Mouse (Mus musculus) cerebral cortex, adult 2 months (tissue): ENCODE data around the gene Pik3cd.

Source experiments
- WGBS: fragments of 180-500 bp; shearing (Covaris S2); methylation state at CpG from one replicate; pipeline ENCODE4 v1.1.7; 2018; 5-methylcytosine and 5-hydroxymethylcytosine counted together

Pik3cd gene

DNA sequence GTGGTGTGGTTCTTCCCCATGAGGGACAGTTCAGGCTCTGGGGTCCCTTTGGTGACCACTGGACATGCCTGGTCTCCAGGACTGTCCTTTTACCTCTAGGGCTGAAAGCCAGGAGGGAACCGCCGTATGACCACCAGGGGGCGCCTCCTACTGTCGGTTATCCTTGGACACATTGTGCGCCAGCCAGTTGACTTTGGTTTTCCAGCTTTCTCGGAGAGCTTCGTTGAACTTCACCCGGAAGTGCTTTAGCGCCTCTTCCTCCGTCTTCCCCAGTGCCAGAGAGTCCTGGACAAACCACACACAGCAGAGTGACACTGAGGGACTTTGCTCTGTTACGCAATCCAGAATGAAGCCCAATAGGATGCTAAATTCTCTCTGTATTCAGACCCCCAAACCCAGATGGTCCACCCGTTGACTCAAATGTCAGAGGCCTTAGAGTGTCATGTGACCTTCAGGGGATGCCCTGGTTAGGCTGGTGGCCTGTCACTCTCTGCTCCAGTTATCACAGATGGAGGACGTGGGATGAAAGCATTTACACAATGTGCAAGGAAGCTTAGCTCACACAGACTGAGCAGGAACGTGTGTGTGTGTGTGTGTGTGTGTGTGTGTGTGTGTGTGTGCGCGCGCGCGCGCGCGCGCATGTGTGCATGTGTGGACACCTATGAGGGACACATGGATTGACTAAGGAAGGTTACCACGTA, 51.7 kb downstream of the Pik3cd start:
- 48% methylated on average over 24 of the region's 24 CpGs for WGBS

DNA sequence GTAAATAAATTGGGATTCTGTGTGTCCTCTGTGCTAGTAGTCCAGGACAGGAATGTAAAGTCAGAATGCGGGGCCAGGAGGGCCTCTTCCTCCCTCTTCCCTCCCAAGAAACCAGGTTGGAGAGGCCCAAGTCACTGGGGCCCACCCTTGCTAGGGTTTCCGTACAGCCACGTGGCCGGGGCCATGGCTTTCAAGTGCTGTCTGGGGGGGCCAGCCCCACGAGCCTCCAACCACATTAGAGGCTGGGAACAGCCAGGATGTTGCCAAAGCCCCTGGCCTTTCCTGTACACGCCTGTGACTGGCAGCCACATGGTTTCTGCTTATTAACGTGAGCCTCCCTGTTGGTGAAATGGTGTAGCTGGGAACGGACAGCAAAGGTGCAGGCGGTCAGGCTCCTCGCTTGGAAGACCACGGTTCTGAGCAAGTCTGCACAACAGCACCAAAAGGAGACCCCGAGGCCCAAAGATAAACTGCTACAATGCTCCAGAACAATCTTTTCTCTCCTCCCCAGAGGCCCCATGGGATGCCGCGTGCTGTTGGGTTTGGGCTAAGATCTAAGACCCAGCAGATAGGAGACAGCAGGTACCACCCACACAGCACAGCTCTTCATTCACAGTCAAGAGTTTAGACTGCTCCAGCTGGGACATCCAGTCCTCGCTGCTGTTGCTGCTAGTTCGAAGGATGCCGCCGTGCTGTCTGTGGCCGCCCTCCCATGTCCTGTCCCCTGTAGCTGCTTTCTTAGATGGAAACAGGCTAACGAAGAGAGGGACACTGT, 54.2 kb downstream of the Pik3cd start:
- 62% methylated on average over 20 of the region's 20 CpGs for WGBS

DNA sequence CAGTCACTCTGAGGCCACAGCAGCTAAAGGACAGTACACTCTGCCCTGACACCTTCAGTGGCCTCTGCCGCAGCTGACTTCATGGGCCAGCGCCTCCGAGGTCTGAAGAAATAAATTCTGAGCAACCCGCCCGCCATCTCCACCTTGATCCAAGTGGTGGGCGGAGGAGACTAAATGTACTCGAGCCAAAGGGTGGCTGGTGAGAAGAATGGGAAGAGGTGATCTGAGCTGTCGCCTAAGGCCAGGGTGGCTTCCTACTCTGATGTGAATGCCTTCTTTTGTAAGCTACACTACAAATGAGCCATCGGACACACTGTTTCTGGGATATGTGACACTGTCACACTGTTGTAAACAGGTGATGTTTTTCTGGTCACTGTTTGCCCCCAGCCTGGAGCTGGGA, 56.6 kb downstream of the Pik3cd start:
- WGBS: 66% methylated on average over 9 of the region's 9 CpGs

DNA sequence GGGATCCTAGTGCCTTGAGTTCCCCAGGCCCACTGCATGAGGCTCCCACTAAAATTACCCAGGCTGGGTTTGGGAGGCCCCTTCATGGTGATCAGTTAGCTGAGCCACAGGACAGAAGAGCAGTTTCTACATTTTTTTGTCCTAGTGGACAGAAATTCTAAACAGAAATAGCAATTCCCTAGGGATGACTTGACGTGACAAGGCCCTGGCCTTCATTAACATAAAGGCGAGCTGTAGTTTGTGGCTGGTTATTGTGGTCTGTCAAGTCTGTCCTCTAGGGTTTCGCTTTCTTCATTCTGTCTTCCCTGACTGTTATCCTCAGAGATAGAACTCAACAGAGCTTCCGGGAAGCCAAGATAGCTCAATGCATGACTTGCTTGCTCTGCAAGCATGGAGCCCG, 60.4 kb downstream of the Pik3cd start:
- WGBS: 83% methylated on average over 5 of the region's 5 CpGs

DNA sequence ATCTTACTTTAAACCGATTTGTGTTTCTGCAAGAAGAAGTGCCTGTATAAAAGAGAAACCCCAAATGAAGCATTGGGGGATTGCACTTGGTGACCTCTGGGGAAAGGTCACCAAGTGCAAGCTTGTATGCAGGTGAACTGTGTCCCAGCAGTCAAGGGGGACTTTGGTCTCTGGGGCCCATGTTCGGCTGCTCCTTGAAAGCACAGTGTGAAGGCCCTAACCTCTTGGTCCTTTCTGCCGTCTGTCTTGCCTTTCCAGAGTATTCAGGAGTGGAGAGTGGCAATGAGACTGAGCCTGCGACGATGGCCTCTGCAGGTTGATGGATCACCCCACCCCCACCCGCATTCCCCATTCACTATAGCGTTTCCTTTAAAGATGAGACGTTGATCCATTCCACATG, 61.0 kb downstream of the Pik3cd start:
- 81% methylated on average over 8 of the region's 8 CpGs for WGBS

DNA sequence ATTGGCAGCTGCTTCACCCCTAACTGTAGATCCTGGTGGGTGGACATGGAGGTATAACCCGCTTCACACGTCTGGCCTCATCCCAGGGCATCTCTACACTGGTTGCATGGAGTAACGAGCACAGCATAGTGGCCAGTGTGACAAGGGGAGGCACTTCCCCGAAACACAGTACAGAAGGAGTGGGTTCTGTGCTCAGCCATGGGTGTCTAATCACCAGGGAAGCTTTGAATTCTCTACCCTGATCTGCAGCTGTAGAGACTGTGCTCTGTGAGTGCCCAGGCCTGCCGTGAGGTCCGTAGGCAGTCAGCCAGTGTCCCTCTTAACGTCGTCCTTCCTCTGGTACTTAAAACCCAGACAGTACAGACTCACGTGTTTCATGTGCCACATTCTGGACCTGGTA, 61.5 kb downstream of the Pik3cd start:
- WGBS: 64% methylated on average over 9 of the region's 9 CpGs

DNA sequence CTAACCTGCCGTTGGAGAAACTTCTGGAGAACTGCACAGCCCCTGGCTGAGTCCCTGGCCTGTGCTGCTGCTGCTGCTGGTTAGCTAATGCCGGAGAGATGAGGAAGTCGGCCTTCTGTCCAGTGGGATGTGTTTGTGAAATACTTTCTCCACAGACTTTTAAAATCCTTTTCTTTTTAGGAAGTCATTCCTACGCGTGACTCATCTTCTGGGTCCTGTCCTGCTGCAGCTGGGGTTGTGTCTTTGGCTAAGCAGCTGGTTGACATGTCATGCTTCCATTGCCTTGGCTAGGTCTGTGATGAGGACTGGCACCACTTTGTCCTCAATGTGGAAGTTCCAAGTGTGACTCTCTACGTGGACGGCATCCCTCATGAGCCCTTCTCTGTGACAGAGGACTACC, 64.4 kb downstream of the Pik3cd start:
- WGBS: 46% methylated on average over 7 of the region's 7 CpGs

DNA sequence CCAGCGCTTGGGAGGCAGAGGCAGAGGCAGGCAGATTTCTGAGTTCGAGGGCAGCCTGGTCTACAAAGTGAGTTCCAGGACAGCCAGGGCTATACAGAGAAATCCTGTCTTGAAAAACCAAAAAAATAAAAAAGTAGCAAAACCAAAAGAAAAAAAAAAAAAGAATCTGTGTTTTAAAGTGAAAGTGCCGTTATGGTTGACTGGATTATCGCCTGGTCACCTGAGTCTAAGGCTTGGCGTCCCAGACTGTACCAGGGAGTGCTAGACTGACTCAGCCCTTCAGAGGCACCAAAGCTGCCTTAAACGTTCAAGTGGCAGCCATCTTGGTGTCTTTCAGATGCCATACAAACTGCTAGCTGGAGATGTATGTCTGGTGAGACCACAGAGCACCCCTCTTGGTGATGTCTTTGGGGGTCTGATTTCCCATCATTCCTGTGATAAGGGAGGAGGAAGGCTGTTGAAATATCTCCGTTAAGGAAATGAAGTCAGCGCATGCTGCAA, 66.4 kb downstream of the Pik3cd start:
- 85% methylated on average over 8 of the region's 8 CpGs for WGBS

DNA sequence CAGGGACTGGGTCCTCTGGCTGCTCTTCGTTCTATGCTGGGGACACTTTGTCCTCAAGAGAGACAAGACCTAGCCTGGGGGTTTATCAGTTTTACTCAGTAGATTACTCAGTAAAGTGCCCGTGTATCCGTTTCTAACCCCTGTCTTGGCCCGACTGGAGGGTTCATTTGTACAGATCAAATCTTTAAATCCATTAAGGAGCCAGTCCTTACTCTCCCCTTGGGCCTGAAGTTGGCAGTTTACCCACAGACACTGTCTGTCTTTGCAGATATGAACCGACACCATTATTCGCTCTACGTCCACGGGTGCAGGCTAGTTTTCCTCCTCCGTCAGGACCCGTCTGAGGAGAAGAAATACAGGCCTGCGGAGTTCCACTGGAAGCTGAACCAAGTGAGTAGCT, 67.4 kb downstream of the Pik3cd start:
- 96% methylated on average over 11 of the region's 11 CpGs for WGBS

DNA sequence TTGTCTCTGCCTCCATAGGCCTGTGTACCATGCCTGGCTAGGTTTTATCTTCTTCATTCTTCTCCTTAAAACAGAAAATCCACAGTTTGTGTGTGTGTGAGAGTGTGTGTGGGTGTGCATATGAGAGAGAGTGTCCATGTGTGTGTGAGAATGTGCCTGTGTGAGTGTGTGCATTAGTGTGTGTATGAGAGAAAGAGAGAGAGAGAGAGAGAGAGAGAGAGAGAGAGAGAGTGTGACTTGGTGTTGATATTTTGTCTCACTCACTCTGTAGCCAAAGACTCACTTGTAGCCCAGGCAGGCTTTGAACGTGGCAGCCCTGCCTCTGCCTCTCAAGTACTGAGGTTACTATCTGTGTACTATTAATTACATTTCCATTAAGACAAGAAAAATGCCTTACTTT, 68.2 kb downstream of the Pik3cd start:
- WGBS: 47% methylated on average over 1 of the region's 1 CpGs

DNA sequence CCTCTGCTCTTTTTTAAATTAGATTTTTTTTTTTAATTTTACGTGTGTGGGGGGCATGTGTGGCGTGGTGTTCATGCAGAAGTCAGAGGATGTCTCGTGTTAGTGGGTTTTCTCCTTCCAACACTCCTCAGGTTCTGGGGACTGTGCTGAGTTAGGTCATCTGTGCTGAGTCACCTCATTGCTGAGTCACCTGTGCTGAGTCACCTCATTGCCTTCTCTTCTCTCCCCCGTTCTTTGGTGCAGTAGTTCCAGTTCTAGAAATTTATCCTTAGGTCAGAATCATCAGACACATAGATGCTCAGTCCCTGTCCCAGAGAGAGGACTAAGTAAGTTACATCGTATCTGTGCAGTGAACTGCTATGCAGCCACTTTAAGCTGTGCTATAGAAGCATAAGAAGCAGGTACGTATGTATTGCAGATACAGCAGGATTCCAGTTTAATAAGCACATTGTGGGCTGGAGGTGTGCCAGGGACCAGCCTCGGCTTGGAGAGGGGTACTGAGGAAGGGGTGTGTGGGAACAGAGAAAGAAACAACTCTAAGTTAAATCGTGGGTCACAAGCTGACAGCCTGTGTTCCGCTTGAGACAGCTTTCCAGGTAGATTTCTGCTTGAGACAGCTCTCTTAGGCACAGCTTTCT, 69.6 kb downstream of the Pik3cd start:
- 52% methylated on average over 9 of the region's 9 CpGs for whole genome bisulfite sequencing

DNA sequence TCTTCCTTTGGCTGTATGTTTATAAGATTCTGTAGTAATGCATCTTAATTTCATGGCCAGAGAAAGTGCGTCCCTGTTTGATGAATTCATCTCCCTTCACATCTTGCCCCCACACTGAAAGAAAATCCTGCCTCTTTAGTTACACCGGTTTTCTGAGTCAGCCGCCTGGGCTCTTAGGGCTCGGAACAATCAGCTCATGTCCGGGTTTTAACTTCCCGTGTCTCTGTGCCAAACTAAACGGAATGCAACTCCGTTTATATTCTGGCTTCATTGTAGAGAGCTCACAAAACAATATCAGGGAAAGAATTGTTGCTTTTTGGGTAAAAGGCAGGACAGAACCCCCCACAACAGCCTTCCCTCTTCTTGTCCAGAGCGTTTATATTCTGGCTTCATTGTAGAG, 73.6 kb downstream of the Pik3cd start:
- 22% methylated on average over 9 of the region's 9 CpGs for WGBS

DNA sequence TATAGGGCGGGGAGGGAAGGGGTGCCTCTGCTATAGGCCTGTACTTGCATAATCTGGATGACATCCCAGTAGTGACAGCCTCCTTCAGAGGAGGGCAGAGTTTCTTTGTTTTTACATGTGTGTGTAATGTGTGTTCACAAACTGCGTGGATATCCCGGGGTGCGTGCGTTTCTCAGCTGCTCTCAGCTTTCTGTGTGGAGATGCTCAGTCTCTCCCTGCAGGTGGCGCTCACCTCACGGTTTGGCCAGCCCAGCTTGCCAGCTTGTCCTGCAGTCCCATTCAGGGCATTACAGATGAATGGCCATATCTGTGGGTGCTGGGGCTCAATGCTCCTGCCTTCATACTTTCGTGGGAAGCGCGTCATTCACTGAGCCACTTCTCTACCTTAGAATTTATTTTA, 74.0 kb downstream of the Pik3cd start:
- 37% methylated on average over 10 of the region's 10 CpGs for WGBS

DNA sequence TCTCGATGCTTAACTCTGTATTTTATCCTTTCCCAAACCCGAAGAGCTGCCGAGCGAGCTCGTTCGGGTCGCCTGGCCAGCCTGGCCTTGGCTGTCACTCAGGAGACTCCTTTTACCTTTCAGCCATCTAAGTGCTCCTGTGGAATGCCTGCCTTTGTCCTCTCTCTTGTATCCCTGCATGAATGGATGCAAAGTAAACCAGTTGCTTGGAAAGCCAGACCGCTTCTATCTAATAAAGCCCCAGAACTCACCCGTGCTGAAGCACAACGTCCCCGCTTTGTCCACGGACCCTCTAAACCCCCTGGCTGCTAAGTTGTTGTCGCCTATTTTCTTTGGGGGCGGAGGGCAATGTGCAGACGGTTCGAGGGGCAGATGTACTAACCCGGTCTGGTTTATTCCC, 75.6 kb downstream of the Pik3cd start:
- WGBS: 45% methylated on average over 17 of the region's 17 CpGs

DNA sequence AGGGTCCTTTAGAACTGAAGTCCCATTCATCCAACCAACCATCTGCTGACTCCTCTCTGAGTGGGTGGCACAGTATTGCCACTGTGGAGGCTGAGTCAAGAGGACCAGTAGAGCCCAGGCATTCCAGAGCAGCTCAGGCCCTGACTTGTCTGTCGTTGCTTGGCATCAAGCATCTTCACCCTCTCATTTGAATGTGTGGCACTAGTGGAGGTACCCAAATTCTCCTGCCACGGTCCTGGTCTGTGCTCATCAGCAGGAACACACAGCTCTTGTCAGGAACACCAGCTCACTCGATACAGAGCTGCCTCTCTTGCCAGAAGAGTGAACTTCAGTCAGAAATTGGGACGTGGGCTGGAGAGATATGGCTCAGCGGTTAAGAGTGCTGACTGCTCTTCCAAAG, 78.7 kb downstream of the Pik3cd start:
- WGBS: 57% methylated on average over 5 of the region's 5 CpGs

DNA sequence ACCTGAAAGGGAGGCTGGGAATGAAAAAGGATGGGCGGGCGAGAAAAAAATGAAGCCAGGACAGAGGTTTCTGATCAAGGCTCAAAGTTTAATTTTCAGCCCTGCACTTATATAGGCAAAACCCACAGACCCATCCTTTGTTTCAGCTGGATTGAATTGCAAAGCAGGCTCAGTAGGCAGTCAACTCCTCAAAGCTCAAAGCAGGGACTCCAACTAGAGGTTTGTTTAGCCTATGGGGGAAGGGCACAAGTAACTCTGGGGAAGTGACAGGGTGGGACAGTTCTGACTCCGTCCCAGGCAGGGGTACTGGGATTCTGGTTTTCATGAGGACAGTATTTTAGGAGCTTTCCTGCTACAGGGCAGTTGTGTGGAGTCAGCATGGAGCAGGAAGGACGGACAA, 81.1 kb downstream of the Pik3cd start:
- whole genome bisulfite sequencing: 65% methylated on average over 4 of the region's 4 CpGs

DNA sequence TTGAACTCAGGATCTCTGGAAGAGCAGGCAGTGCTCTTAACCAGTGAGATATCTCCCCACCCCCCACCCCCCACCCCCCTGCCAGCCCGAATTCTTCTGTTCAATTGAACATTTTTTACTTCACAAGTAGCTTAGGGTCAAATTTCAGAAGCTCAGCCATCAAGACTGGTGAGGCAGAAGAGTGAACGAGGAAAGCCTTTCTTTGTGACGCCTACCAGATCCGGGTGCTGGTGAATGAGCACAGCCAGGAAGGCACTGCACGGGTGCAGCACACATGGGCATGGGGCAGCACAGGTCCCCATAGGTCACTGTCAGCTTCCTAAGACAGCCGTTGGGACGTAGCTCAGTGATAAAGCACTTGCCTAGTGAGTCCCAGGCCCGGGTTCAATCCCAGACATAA, 82.4 kb downstream of the Pik3cd start:
- whole genome bisulfite sequencing: 55% methylated on average over 8 of the region's 8 CpGs

DNA sequence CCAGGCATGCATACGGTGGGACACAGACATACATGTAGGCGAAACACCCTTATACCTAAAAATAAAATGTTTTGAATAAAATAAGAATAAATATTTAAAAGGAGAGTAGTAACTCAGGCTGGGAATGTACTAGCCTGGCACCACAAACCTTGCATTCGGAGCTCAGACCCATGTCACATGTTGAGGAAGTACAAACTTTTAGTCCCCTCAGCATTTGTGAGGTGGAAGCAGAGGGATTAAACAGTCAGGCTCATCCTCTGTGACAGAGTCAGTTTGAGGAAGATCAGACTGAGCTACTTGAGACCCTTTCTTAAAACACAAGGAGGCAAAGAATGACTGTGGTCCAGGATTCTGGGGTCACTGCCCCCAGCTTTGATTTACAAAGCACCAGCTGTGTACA, 85.4 kb downstream of the Pik3cd start:
- WGBS: 63% methylated on average over 3 of the region's 3 CpGs

DNA sequence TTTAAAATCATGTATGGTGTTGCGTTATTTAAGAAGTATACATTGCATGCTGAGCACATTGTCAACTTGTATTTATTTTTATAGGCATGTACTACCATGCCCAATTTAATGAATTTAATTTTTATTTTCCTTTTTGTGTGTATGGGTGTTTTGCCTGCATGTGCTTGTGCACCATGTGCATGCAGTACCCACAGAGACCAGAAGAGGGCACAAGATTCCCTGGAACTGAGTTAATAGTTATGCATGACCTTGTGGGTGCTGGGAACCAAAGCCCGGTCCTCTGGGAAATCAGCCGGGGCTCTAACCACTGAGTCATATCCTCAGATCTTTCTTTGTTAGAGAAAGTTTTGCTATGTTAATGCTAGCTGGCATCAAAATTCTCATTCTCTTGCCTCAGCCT, 87.5 kb downstream of the Pik3cd start:
- WGBS: 97% methylated on average over 3 of the region's 3 CpGs

DNA sequence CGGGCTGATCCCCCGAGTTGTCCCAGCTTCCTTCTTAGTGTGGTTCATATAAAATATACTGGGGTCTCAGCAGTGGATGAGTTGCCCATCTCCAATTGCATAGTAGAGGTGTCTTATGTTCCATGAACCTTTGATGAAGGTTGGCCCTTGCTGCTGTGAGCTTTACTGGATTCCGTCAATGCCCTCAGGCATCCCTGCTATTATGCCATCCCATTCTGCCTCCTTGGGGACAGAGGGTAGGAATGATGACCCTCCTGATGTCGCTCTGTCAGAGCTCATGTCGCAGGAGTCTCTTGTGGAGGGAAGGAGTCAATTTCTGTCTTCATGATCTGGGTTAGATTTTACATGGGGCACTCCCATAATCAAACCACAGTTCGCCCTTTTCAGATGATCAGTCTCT, 88.9 kb downstream of the Pik3cd start:
- 76% methylated on average over 6 of the region's 6 CpGs for WGBS

DNA sequence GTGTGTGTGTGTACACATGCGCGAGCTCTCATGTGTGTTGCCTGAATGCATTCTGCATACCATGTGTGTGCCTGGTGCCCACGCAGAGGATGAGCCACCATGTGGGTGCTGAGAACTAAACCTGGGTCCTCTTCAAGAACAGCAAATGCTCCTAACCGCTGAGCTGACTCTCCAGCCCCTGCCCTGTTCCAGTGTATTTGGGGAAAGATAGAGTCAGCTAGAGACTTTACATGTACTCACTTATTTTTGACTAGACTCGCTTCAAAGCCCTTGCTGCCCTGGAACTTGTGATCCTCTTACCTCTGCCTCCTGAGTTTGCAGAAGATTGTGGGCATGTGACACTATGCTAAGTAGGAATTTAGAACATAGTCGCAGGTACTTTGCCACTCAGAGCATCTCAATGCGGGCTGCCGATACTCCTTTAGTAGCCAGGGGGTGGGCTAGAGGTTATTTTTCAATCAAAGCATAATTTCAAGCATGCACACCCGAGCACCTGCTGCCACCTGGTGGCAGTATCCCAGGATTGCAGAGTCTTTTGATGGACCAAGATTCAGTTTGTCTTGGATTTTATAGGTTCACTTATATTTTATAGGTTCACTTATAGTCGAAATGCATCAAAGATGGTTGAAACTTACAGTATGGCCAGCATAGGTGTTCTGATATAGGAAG, 90.9 kb downstream of the Pik3cd start:
- WGBS: 42% methylated on average over 10 of the region's 10 CpGs
